Mouse (Mus musculus) embryonic facial prominence, embryonic 14.5 days (tissue): ENCODE results near the gene Gm11634. TPM values are rescaled to one million over a fixed set of nuclear protein-coding genes. Genes with fewer than 3 reads are reported as not detected.

Experiments used
- ATAC-seq: fragments of 200-750 bp; cut with Nextera tagmentation; 2 replicates; pipeline ENCODE4 v1.8.0; 2017; ENCODE audit warnings: low read depth, moderate number of reproducible peaks, moderate TSS enrichment
- DNase-seq: peaks from one replicate; pipeline ENCODE4 v3.0.0-alpha.2; 2015; ENCODE audit warnings: low spot score
- H3K27ac ChIP-seq: fragments of 300-500 bp; sonication (generic); replicated peaks from 2 replicates; pipeline ENCODE4 v1.5.1; 2014; ENCODE audit warnings: low read depth, mild to moderate bottlenecking, low read length, moderate library complexity
- H3K27me3 ChIP-seq: fragments of 300-500 bp; sonication (generic); replicated peaks from 2 replicates; pipeline ENCODE4 v1.6.1; 2014; ENCODE audit warnings: low read length; ENCODE audit not compliant: control insufficient read depth, insufficient read depth
- H3K36me3 ChIP-seq: fragments of 300-500 bp; sonication (generic); 2 replicates; pipeline ENCODE4 v1.6.1; 2014; ENCODE audit warnings: low read length, mixed read lengths; ENCODE audit not compliant: control insufficient read depth, insufficient read depth
- H3K4me1 ChIP-seq: fragments of 300-500 bp; sonication (generic); 2 replicates; pipeline ENCODE4 v1.6.1; 2014; ENCODE audit warnings: antibody characterized with exemption, low read length; ENCODE audit not compliant: control insufficient read depth, insufficient read depth
- H3K4me2 ChIP-seq: fragments of 300-500 bp; sonication (generic); 2 replicates; pipeline ENCODE4 v1.6.1; 2014; ENCODE audit warnings: low read depth, mild to moderate bottlenecking, low read length, moderate library complexity, mixed read lengths
- H3K4me3 ChIP-seq: fragments of 300-500 bp; sonication (generic); 2 replicates; pipeline ENCODE4 v1.5.1; 2014; ENCODE audit warnings: low read depth, mild to moderate bottlenecking, low read length
- H3K9ac ChIP-seq: fragments of 300-500 bp; sonication (generic); 2 replicates; pipeline ENCODE4 v1.6.1; 2014; ENCODE audit warnings: low read depth, mild to moderate bottlenecking, low read length, moderate library complexity, mixed read lengths
- H3K9me3 ChIP-seq: fragments of 300-500 bp; sonication (generic); 2 replicates; pipeline ENCODE4 v1.6.1; 2016; ENCODE audit warnings: low read length; ENCODE audit not compliant: control insufficient read depth
- WGBS: fragments of 180-500 bp; shearing (Covaris S2); extraction: QIAGEN DNeasy Blood & Tissue Kit; methylation state at CpG from one replicate; pipeline ENCODE4 v1.1.7; 2014; 5-methylcytosine and 5-hydroxymethylcytosine counted together
- polyA plus RNA-seq: library from polyadenylated mRNA; unstranded; fragments of >200 nt; fragmentation: Nextera tagmentation; extraction: Ambion mirVana; gene quantifications from 2 replicates; pipeline ENCODE4 v1.2.1, GENCODE M21; 2014

Gene Gm11634
- polyA plus RNA-seq, 1 experiment from 2014 or later = not detected

DNA sequence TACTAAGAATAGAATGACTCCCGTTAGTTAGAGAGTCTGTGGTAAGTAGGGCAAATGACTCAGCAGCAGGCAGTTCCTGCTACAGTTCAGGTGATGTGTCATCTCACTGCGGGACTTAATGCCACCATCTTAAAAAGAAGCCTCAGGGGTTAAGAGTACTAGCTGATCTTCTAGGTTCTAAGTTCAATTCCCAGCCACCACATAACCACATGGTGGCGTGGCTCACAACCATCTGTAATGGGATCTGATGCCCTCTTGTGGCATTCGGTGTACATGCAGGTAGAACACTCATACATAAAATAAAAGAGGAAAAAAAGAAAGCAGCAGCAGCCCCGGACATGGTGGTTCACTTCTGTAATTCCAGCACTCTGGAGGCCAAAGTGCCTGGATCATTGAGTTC is 36.7 kb downstream of the Gm11634 start:
- no peaks in the 10 kb centered on the region for H3K4me1 ChIP-seq
- no peak overlapping the region for H3K4me2 ChIP-seq
- ATAC-seq (no peak), DNase-seq (peak; percentile 55)
- 38% methylated on average over 5 of the region's 5 CpGs for WGBS
- H3K9me3 ChIP-seq = no peaks in the 10 kb centered on the region
- no peaks in the 10 kb centered on the region for H3K27me3 ChIP-seq
- H3K27ac ChIP-seq = no peak overlapping the region
- H3K4me3 ChIP-seq = no peak overlapping the region
- peaks cover 95% of the 10 kb centered on the region for H3K36me3 ChIP-seq
- H3K9ac ChIP-seq = no peak overlapping the region

DNA sequence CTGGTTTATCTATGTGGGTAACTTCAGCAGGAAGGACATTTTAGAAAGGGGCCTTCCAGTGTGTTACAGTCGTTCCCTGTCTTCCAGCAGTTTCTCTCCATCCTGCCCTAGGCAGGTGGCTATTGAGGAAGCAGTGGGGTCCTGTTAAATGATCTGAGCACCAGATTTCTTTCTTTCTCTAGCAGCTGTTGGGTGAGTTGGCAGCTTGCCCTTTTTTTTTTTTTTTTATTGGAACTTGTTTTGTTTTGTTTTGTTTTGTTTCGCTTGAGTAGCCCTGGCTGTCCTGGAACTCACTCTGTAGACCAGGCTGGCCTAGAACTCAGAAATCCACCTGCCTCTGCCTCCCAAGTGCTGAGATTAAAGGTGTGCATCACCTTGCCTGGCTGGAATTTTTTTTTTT is 42.1 kb downstream of the Gm11634 start:
- peaks cover 65% of the 10 kb centered on the region for H3K36me3 ChIP-seq
- H3K27me3 ChIP-seq = no peaks in the 10 kb centered on the region
- H3K9ac ChIP-seq = no peak overlapping the region
- ATAC-seq (no peak), DNase-seq (peak; percentile 5)
- 78% methylated on average over 2 of the region's 2 CpGs for WGBS
- H3K4me1 ChIP-seq = peaks cover 9% of the 10 kb centered on the region; the same call in 1 of the 2 replicates
- no peaks in the 10 kb centered on the region for H3K9me3 ChIP-seq
- H3K4me3 ChIP-seq = no peak overlapping the region
- H3K27ac ChIP-seq = no peak overlapping the region
- no peak overlapping the region for H3K4me2 ChIP-seq

- DNase-seq = no peak
- no peaks in the 10 kb centered on the region for H3K9me3 ChIP-seq
- no peak overlapping the region for H3K4me3 ChIP-seq
- no peak for ATAC-seq
- H3K4me2 ChIP-seq = no peak overlapping the region
- H3K9ac ChIP-seq = no peak overlapping the region
- 92% methylated on average over 7 of the region's 7 CpGs for WGBS
- peaks cover 9% of the 10 kb centered on the region; the same call in 1 of the 2 replicates for H3K4me1 ChIP-seq
- peaks cover 63% of the 10 kb centered on the region for H3K36me3 ChIP-seq
- no peaks in the 10 kb centered on the region for H3K27me3 ChIP-seq
- H3K27ac ChIP-seq = no peak overlapping the region
Observed at GRCm38 (mm10) chr11:101556541-101556940, 42.5 kb downstream of the Gm11634 start.

- peak overlapping the region; percentile 88 for H3K27ac ChIP-seq
- H3K9me3 ChIP-seq = no peaks in the 10 kb centered on the region
- peak overlapping the region; percentile 87 for H3K9ac ChIP-seq
- DNase-seq = peak; percentile 43
- no peaks in the 10 kb centered on the region for H3K27me3 ChIP-seq
- H3K4me1 ChIP-seq = peaks cover 9% of the 10 kb centered on the region; the same call in 1 of the 2 replicates
- 14% methylated on average over 8 of the region's 8 CpGs for WGBS
- H3K4me3 ChIP-seq = peak overlapping the region; percentile 78
- ATAC-seq = no peak
- peak overlapping the region; percentile 74 for H3K4me2 ChIP-seq
- H3K36me3 ChIP-seq = peaks cover 32% of the 10 kb centered on the region; the same call in 1 of the 2 replicates
Observed at GRCm38 (mm10) chr11:101553354-101553930, 45.6 kb downstream of the Gm11634 start.

DNA sequence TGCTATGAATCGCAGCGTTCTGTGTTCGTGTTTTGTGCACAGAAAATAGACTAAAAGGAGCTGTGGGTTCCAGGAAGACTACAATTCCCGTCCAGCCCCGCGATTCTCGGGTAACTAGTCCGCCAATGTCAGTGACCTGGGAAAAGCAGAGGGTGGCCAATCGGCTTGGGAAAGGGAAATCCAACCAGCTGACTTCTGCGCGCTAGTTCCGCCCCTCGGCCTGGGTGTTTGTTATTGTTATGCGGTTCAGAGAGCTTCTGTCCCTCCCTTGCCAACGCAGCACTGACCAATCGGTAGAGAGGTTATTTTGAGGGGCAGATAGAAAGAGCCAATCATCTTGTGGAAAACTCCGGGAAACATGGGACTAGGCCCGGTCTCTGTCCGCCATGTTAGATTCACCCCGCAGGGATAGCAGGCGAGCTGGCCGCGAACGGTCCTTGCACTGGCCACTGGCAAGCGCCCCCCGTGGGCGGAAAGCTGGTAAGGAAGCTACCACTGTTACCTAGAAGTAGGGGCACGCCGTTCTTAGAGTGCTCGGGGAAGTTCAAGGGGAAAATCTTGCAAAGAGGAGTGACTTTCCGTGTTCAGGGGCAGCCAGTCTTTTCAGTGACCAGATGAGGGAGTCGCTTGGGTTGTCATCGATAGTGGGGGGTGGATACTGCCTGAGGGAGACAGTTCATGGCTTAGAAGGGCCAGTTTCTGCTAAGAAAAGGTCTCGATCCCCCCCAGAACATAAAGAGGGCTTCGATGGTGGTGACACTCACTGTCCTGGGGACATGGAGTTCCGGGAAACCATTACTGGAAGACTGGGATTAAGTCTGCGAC is 46.4 kb downstream of the Gm11634 start:
- Histone ChIP-seq H3K36me3 (peaks cover 29% of the 10 kb centered on the region; the same call in 1 of the 2 replicates), H3K27me3 (no peaks in the 10 kb centered on the region), H3K4me1 (peaks cover 9% of the 10 kb centered on the region; the same call in 1 of the 2 replicates), H3K9ac (peak overlapping the region; percentile 87), H3K4me2 (peak overlapping the region; percentile 74), H3K9me3 (no peaks in the 10 kb centered on the region), H3K4me3 (peak overlapping the region; percentile 78), H3K27ac (peak overlapping the region; percentile 88)
- ATAC-seq (peak; percentile 98), DNase-seq (peak; percentile 100)
- WGBS = under 1% methylated on average over 37 of the region's 37 CpGs

DNA sequence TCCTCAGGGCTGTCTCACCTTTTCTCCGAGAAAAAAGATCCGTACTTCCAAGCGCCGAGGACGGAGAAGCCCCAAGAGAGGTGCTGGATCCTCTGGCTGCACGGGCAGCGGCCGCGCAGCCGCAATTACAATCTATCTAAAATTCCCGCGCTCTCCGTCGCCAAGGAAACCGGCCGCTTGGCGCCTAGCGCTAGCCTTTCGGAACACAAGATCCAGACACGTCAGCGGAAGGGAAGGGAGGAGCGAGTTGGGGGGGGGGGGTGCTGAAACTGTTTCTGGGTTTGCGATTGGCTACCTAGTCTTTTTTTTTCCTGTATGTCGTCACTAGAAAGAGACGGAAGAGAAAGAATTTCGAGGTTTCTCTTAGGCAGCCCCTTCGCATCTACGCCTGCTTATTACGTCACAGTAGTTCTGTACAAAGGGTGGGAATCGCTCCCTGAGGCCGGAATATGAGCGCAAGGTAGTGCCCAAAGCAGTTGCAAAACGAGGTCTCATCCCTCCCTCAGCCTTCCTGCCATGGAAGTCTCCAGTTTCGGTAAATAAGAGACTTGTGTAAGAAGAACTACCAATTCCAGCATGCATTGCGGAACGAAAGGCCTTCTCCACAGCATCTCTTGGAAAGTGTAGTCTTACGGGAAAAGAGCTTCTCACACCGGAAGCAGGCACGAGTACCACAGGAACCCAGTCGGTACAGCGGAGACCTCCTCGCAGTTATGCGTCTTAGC is 47.1 kb downstream of the Gm11634 start, which contains the start of the genes Brca1 and Nbr1:
Gene Brca1 (minus strand): TSS at position 205 of the 725 bp plus-strand sequence.
Gene Nbr1 (plus strand): TSS at position 399 of the 725 bp plus-strand sequence.
- H3K9me3 ChIP-seq = no peaks in the 10 kb centered on the region
- peaks cover 23% of the 10 kb centered on the region; the same call in 1 of the 2 replicates for H3K36me3 ChIP-seq
- H3K4me2 ChIP-seq = peak within 1 kb of the TSS; percentile 74
- peaks cover 9% of the 10 kb centered on the region; the same call in 1 of the 2 replicates for H3K4me1 ChIP-seq
- peak within 1 kb of the TSS; percentile 87 for H3K9ac ChIP-seq
- H3K27ac ChIP-seq = peak within 1 kb of the TSS; percentile 88
- under 1% methylated on average over 43 of the region's 43 CpGs for WGBS
- peak; percentile 99 for DNase-seq
- H3K27me3 ChIP-seq = no peaks in the 10 kb centered on the region
- peak within 1 kb of the TSS; percentile 78 for H3K4me3 ChIP-seq
- ATAC-seq = peak; percentile 80

DNA sequence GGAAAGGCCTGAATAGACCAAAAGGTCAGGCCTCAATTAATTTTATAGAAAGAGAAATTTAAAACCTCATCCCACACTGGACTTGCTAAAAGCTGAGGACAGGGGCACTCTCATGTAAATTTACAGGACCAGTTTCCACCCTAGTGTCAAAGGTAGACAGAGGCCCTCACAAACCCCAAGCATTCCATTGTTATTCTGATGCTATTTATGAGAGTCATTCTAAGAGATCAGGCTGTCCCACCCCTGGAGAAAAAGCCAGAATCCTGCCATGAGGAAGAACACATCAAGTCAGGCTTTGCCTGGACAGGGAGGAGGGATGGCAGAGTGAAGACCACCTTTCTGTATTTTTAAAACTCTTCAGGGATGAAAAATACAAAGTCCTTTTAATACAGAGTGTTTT is 50.5 kb downstream of the Gm11634 start:
- ATAC-seq = no peak
- Histone ChIP-seq H3K36me3 (0 out of 2 replicates have a peak, but pooled peaks cover 5% of the 10 kb centered on the region), H3K27ac (no peak overlapping the region), H3K9ac (no peak overlapping the region), H3K4me1 (no peaks in the 10 kb centered on the region), H3K27me3 (no peaks in the 10 kb centered on the region), H3K9me3 (no peaks in the 10 kb centered on the region), H3K4me2 (no peak overlapping the region), H3K4me3 (no peak overlapping the region)
- no peak for DNase-seq

DNA sequence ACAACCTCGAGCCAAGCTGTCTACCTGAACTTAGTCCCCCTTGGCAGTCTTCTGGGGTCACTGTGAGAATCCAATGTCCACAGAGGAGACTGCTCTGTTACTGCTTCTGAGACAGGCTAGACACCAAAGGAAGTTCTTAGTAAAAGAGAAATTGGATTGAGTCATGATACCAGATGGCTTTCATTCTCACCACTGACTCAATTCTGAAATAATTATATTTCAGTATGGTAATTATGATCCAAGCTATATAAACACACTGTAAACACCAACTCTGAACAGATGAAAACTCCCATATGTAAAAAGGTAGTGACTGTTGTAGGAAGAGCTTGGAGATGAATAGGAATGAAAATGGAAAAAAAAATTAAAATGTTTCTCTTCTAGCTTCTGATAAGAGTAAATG is 54.9 kb downstream of the Gm11634 start:
- Histone ChIP-seq H3K4me3 (no peak overlapping the region), H3K4me1 (no peaks in the 10 kb centered on the region), H3K27ac (no peak overlapping the region), H3K36me3 (0 out of 2 replicates have a peak, but pooled peaks cover 12% of the 10 kb centered on the region), H3K27me3 (no peaks in the 10 kb centered on the region), H3K4me2 (no peak overlapping the region), H3K9ac (no peak overlapping the region), H3K9me3 (no peaks in the 10 kb centered on the region)
- no peak for DNase-seq
- no peak for ATAC-seq
- 65% methylated on average over 1 of the region's 1 CpGs for WGBS
